Mouse (Mus musculus): ENCODE data around the gene Chsy1.

DNA sequence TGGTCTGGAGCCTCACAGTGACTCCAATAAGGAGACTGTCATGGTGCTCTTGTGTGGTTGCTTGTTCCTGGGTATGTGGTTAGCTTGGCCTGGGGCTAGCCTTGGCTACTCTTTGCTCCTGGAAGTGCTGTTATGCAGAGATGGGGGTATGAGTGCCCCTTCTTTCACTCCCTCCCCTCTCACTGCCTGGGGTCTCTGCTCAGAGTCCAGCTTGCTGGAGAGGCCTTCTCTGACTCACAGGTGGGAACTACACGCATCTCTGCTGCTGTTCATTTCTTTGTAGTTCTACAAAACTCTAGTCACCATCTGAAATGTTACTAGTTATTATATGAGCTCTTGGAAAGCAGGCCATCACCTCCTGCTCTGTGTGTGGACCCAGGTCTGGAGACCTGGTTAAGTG is 53.7 kb downstream of the Chsy1 start:
- TF ChIP-seq CTCF (IDR thresholded peaks at IDR 0.05; ENCODE audit: low read depth, low read length) (no peak), POLR2A (IDR thresholded peaks at IDR 0.05; ENCODE audit: extremely low read depth, insufficient read depth, low read length) (no peak)

Measured in liver, adult 2 months (tissue).